Mouse (Mus musculus): ENCODE results near the gene Svep1. TPM values are rescaled to one million over a fixed set of nuclear protein-coding genes. Genes with fewer than 3 reads are reported as not detected.

Gene Svep1
- polyA plus RNA-seq, 1 experiment from 2014 or later: 17.6 TPM

DNA sequence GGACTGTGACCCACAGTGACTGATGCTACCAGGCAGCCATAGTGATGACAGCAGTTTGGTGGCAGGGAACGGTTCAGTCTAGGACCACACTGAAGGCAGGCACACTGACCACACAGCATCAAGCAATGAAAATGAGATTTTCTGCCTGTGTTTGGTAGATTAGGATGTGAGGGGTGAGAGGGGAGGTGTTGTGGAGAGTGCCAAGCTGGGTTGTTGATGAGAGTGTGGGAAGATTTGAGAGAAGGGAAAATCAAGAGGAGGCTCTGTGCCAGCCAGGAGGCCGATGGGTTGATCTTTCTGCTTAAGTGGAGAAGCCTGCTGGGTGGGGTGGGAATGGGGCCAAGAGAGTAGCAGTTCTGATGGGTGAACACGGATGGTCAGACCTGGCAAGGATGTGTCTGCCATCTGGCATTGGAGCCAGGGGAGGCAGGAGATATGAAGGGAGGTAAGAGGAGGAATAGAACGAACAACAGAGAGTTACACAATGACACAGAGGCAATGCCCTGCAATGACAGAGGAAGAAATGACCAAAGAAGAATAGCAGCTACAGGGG lies 32.1 kb downstream of the Svep1 start:
- Histone ChIP-seq H3K9me3 (ENCODE audit: low read depth, low read length) (no peaks in the 10 kb centered on the region), H3K9ac (no peak overlapping the region)
- TF ChIP-seq CTCF (IDR thresholded peaks at IDR 0.05; ENCODE audit: low read depth): no peak

DNA sequence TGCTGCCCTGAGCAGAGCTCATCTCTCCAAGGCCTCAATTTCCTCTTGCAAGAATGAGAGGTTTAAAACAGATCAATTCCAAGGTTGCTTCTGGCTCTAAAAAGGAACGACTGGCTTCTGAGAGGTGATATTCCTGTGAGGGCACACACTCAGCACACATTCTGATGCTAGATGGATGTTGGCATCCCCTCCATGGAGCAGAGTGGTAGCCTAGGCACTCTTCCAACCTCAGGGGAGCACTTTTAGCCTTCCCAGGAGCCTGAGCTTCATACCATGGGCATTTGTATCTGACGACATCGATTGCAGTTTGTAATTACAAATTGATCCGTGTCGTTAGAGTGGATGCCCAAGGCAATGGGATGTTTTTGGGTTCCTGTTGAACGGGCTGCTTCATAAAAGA lies 33.3 kb downstream of the Svep1 start:
- TF ChIP-seq CTCF (IDR thresholded peaks at IDR 0.05; ENCODE audit: low read depth): no peak

More for the DNA sequence above, 32.1 kb downstream of the Svep1 start:
- H3K36me3 ChIP-seq (ENCODE audit: insufficient read depth): 0 out of 2 replicates have a peak, but pooled peaks cover 2% of the 10 kb centered on the region
- no peak overlapping the region for H3K4me2 ChIP-seq
- peaks cover 7% of the 10 kb centered on the region for H3K4me1 ChIP-seq (ENCODE audit: insufficient read depth)
- H3K27ac ChIP-seq (ENCODE audit: low read depth): no peak overlapping the region
- H3K4me3 ChIP-seq (ENCODE audit: low read depth, low read length): no peak overlapping the region
- DNase-seq (no peak), ATAC-seq (ENCODE audit: insufficient read depth) (0 out of 2 replicates have a peak, but pooled peaks have one; percentile 19)
- 54% methylated on average over 4 of the region's 4 CpGs for WGBS
- no peaks in the 10 kb centered on the region for H3K27me3 ChIP-seq (ENCODE audit: insufficient read depth, low read length)

DNA sequence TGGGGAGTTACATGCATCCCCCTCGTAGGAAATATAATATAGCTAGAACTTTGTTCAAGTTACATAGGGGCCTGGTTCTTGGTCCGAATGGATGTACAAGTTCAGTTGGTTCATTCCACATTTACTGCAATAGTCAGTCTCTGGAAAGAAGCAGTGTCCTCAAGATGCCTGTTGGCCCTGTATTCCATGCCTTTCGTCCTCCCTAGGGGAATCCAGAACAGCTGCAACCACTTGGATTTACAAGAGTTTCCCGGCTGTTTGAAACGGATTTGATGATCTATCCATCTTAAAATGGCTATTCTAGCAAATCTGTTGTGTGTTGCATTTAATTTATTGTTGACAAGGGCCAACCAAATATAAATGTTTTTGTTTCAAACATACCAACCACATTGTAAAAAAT lies 36.2 kb downstream of the Svep1 start:
- DNase-seq (peak; percentile 55), ATAC-seq (ENCODE audit: insufficient read depth) (peak; percentile 38; the same call in 1 of the 2 replicates)
- H3K4me3 ChIP-seq (ENCODE audit: low read depth, low read length): no peak overlapping the region
- no peaks in the 10 kb centered on the region for H3K27me3 ChIP-seq (ENCODE audit: insufficient read depth, low read length)
- 44% methylated on average over 5 of the region's 5 CpGs for WGBS
- H3K36me3 ChIP-seq (ENCODE audit: insufficient read depth): 0 out of 2 replicates have a peak, but pooled peaks cover 2% of the 10 kb centered on the region
- H3K9ac ChIP-seq: no peak overlapping the region
- TF ChIP-seq CTCF (IDR thresholded peaks at IDR 0.05; ENCODE audit: low read depth): no peak
- H3K4me1 ChIP-seq (ENCODE audit: insufficient read depth): peaks cover 7% of the 10 kb centered on the region
- H3K4me2 ChIP-seq: no peak overlapping the region
- H3K27ac ChIP-seq (ENCODE audit: low read depth): peak overlapping the region; percentile 50; the same call in 1 of the 2 replicates
- H3K9me3 ChIP-seq (ENCODE audit: low read depth, low read length): no peaks in the 10 kb centered on the region

More for the DNA sequence above, 33.3 kb downstream of the Svep1 start:
- DNase-seq (no peak), ATAC-seq (ENCODE audit: insufficient read depth) (no peak)
- 0 out of 2 replicates have a peak, but pooled peaks cover 2% of the 10 kb centered on the region for H3K36me3 ChIP-seq (ENCODE audit: insufficient read depth)
- H3K9ac ChIP-seq: no peak overlapping the region
- no peak overlapping the region for H3K4me3 ChIP-seq (ENCODE audit: low read depth, low read length)
- H3K4me1 ChIP-seq (ENCODE audit: insufficient read depth): peaks cover 7% of the 10 kb centered on the region
- no peak overlapping the region for H3K27ac ChIP-seq (ENCODE audit: low read depth)
- H3K4me2 ChIP-seq: no peak overlapping the region
- 88% methylated on average over 6 of the region's 6 CpGs for WGBS
- H3K9me3 ChIP-seq (ENCODE audit: low read depth, low read length): no peaks in the 10 kb centered on the region
- no peaks in the 10 kb centered on the region for H3K27me3 ChIP-seq (ENCODE audit: insufficient read depth, low read length)

DNA sequence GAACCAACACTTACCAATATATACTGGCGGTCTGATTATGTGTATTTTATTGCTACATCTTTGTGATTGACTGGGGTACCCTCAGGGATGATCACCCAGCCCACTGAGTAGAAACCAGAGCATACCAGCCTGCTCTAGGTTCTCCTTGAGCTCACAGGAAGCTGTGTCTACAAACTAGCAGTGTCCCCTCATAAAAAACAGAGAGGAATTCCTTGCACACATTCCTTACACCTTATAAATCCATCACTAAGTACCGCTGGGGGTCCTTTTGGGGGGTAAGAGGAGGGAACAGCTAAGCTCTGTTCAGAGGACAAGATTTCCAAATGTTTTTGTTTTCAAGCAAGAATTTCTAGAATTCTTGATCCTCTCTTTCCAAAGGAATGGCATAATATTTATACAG lies 36.7 kb downstream of the Svep1 start:
- Histone ChIP-seq H3K9ac (no peak overlapping the region), H3K27ac (ENCODE audit: low read depth) (peak overlapping the region; percentile 50; the same call in 1 of the 2 replicates), H3K27me3 (ENCODE audit: insufficient read depth, low read length) (no peaks in the 10 kb centered on the region), H3K4me2 (no peak overlapping the region), H3K36me3 (ENCODE audit: insufficient read depth) (0 out of 2 replicates have a peak, but pooled peaks cover 2% of the 10 kb centered on the region), H3K4me1 (ENCODE audit: insufficient read depth) (peaks cover 7% of the 10 kb centered on the region), H3K9me3 (ENCODE audit: low read depth, low read length) (no peaks in the 10 kb centered on the region), H3K4me3 (ENCODE audit: low read depth, low read length) (no peak overlapping the region)
- TF ChIP-seq CTCF (IDR thresholded peaks at IDR 0.05; ENCODE audit: low read depth): no peak
- ATAC-seq (ENCODE audit: insufficient read depth) (peak; percentile 68; the same call in 1 of the 2 replicates), DNase-seq (peak; percentile 59)
- 46% methylated on average over 2 of the region's 2 CpGs for WGBS

DNA sequence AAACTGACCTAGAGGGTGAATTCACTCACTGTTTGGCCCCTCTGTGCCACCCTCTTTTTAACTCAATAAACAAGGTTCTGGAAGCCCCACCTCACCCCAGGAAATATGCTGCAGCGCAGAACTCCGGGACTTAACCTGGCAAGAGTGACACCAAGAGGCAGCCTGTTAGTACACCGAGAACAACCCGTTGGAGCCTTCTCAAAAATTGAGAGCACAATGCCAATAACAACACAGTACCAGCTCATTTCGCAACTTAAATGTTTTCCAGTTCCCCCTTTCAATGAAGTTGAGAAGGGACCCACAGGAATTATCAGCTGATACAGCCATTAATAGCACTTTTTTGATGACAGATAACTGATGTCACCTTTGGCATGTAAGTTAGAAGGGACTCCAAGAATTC lies 38.3 kb downstream of the Svep1 start:
- Histone ChIP-seq H3K36me3 (ENCODE audit: insufficient read depth) (0 out of 2 replicates have a peak, but pooled peaks cover 1% of the 10 kb centered on the region), H3K4me3 (ENCODE audit: low read depth, low read length) (no peak overlapping the region), H3K27ac (ENCODE audit: low read depth) (no peak overlapping the region), H3K9me3 (ENCODE audit: low read depth, low read length) (no peaks in the 10 kb centered on the region), H3K4me2 (no peak overlapping the region), H3K9ac (no peak overlapping the region), H3K27me3 (ENCODE audit: insufficient read depth, low read length) (no peaks in the 10 kb centered on the region), H3K4me1 (ENCODE audit: insufficient read depth) (peaks cover 7% of the 10 kb centered on the region)
- TF ChIP-seq CTCF (IDR thresholded peaks at IDR 0.05; ENCODE audit: low read depth): no peak
- DNase-seq (no peak), ATAC-seq (ENCODE audit: insufficient read depth) (no peak)
- 89% methylated on average over 5 of the region's 5 CpGs for WGBS

DNA sequence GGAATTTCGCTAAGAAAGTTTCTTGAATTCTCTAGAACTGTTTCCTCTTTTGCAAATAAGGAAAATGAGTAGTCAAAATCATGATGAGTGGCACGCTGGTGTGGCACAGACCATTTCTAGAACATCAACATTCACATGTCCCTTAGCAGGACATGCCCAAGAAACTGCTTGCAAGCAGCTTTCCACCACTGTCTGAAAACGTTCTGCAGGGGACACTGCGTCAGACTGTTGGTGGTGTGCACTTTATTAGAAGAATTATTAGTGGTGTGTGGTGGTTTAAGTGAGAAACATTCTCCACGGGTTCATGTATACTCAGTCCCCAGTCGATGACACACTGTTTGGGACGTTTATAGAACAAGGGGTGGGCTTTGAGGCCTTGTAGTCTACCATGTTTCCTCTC lies 40.9 kb downstream of the Svep1 start:
- Histone ChIP-seq H3K9me3 (ENCODE audit: low read depth, low read length) (no peaks in the 10 kb centered on the region), H3K27me3 (ENCODE audit: insufficient read depth, low read length) (no peaks in the 10 kb centered on the region), H3K27ac (ENCODE audit: low read depth) (no peak overlapping the region), H3K4me1 (ENCODE audit: insufficient read depth) (peaks cover 3% of the 10 kb centered on the region; the same call in 1 of the 2 replicates), H3K4me2 (no peak overlapping the region), H3K36me3 (ENCODE audit: insufficient read depth) (no peaks in the 10 kb centered on the region), H3K9ac (no peak overlapping the region), H3K4me3 (ENCODE audit: low read depth, low read length) (no peak overlapping the region)
- TF ChIP-seq CTCF (IDR thresholded peaks at IDR 0.05; ENCODE audit: low read depth): no peak
- WGBS: 63% methylated on average over 7 of the region's 7 CpGs
- no peak for ATAC-seq (ENCODE audit: insufficient read depth)
- no peak for DNase-seq

DNA sequence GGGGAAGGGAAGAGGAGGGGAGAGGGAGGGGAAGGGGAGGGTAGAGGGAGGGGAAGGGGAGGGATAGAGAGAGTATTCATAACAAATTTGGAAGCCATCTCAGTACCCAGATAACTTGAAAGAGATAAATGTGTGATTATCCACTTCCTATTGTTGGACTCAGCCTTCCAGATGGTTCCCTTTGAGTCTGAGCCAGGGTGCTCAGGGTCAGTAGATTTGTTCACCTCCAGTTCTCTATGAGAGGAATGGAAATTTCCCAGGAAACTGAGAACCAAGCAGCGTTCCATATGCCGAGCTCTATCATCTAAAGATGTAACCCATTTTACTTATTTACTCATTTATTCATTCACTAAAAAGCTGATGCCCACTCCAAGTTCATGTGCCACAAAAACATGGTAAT lies 44.8 kb downstream of the Svep1 start:
- Histone ChIP-seq H3K36me3 (ENCODE audit: insufficient read depth) (no peaks in the 10 kb centered on the region), H3K4me2 (no peak overlapping the region), H3K9ac (no peak overlapping the region), H3K4me3 (ENCODE audit: low read depth, low read length) (no peak overlapping the region), H3K27ac (ENCODE audit: low read depth) (no peak overlapping the region), H3K4me1 (ENCODE audit: insufficient read depth) (0 out of 2 replicates have a peak, but pooled peaks cover 3% of the 10 kb centered on the region), H3K27me3 (ENCODE audit: insufficient read depth, low read length) (no peaks in the 10 kb centered on the region), H3K9me3 (ENCODE audit: low read depth, low read length) (no peaks in the 10 kb centered on the region)
- DNase-seq (no peak), ATAC-seq (ENCODE audit: insufficient read depth) (no peak)
- TF ChIP-seq CTCF (IDR thresholded peaks at IDR 0.05; ENCODE audit: low read depth): no peak
- WGBS: 60% methylated on average over 2 of the region's 2 CpGs

Measured in lung, embryonic 14.5 days (tissue).